Mouse (Mus musculus) lung, embryonic 14.5 days (tissue): ENCODE data around the gene Rtp3. TPM values are rescaled to one million over a fixed set of nuclear protein-coding genes. Genes with fewer than 3 reads are reported as not detected.

ENCODE experiments used
- ATAC-seq: fragments of 200-750 bp; cut with Nextera tagmentation; 2 replicates; pipeline ENCODE4 v1.8.0; 2017; ENCODE audit warnings: mild to moderate bottlenecking, moderate TSS enrichment, moderate library complexity; ENCODE audit not compliant: insufficient read depth
- DNase-seq: peaks from one replicate; pipeline ENCODE4 v3.0.0-alpha.2; 2015
- H3K27ac ChIP-seq: fragments of 300-500 bp; sonication (generic); 2 replicates; pipeline ENCODE4 v1.5.1; 2014; ENCODE audit warnings: low read depth, mild to moderate bottlenecking, moderate library complexity
- H3K27me3 ChIP-seq: fragments of 300-500 bp; sonication (generic); 2 replicates; pipeline ENCODE4 v1.6.1; 2014; ENCODE audit warnings: low read length, control low read depth; ENCODE audit not compliant: insufficient read depth
- H3K36me3 ChIP-seq: fragments of 300-500 bp; sonication (generic); 2 replicates; pipeline ENCODE4 v1.6.1; 2014; ENCODE audit warnings: control low read depth; ENCODE audit not compliant: insufficient read depth
- H3K4me1 ChIP-seq: fragments of 300-500 bp; sonication (generic); 2 replicates; pipeline ENCODE4 v1.6.1; 2014; ENCODE audit warnings: antibody characterized with exemption, control low read depth; ENCODE audit not compliant: insufficient read depth
- H3K4me2 ChIP-seq: fragments of 300-500 bp; sonication (generic); 2 replicates; pipeline ENCODE4 v1.6.1; 2014; ENCODE audit warnings: mild to moderate bottlenecking
- H3K4me3 ChIP-seq: fragments of 300-500 bp; sonication (generic); 2 replicates; pipeline ENCODE4 v1.5.1; 2014; ENCODE audit warnings: low read depth, low read length
- H3K9ac ChIP-seq: fragments of 300-500 bp; sonication (generic); 2 replicates; pipeline ENCODE4 v1.6.1; 2014
- H3K9me3 ChIP-seq: fragments of 300-500 bp; sonication (generic); 2 replicates; pipeline ENCODE4 v1.6.1; 2016; ENCODE audit warnings: low read depth, low read length, control low read depth
- CTCF ChIP-seq: IDR thresholded peaks from 2 replicates; pipeline ENCODE4 v1.5.1; 2016; ENCODE audit warnings: antibody characterized with exemption, low read depth
- WGBS: fragments of 180-500 bp; shearing (Covaris S2); extraction: QIAGEN DNeasy Blood & Tissue Kit; methylation state at CpG from one replicate; pipeline ENCODE4 v1.1.7; 2014; 5-methylcytosine and 5-hydroxymethylcytosine counted together
- polyA plus RNA-seq: library from polyadenylated mRNA; unstranded; fragments of >200 nt; fragmentation: Nextera tagmentation; extraction: Ambion mirVana; gene quantifications from 2 replicates; pipeline ENCODE4 v1.2.1, GENCODE M21; 2014

The Rtp3 gene
- polyA plus RNA-seq, 1 experiment from 2014 or later: 0.41 TPM

- H3K4me2 ChIP-seq: no peak overlapping the region
- no peaks in the 10 kb centered on the region for H3K9me3 ChIP-seq
- TF ChIP-seq CTCF: no peak
- no peaks in the 10 kb centered on the region for H3K4me1 ChIP-seq
- ATAC-seq (no peak), DNase-seq (no peak)
- no peak overlapping the region for H3K27ac ChIP-seq
- H3K27me3 ChIP-seq: no peaks in the 10 kb centered on the region
- no peaks in the 10 kb centered on the region for H3K36me3 ChIP-seq
- WGBS: 68% methylated on average over 4 of the region's 4 CpGs
- no peak overlapping the region for H3K4me3 ChIP-seq
- no peak overlapping the region for H3K9ac ChIP-seq
Observed at GRCm38 (mm10) chr9:110982351-110982750, 8.0 kb downstream of the Rtp3 start.

- H3K27me3 ChIP-seq: no peaks in the 10 kb centered on the region
- no peaks in the 10 kb centered on the region for H3K36me3 ChIP-seq
- ATAC-seq (no peak), DNase-seq (no peak)
- H3K4me1 ChIP-seq: no peaks in the 10 kb centered on the region
- no peak overlapping the region for H3K27ac ChIP-seq
- H3K9me3 ChIP-seq: no peaks in the 10 kb centered on the region
- TF ChIP-seq CTCF: no peak
- H3K4me2 ChIP-seq: no peak overlapping the region
- H3K4me3 ChIP-seq: no peak overlapping the region
- H3K9ac ChIP-seq: no peak overlapping the region
- 89% methylated on average over 11 of the region's 11 CpGs for WGBS
Observed at GRCm38 (mm10) chr9:110979411-110979810, 11.0 kb downstream of the Rtp3 start.

- H3K9ac ChIP-seq: no peak overlapping the region
- no peak for TF ChIP-seq CTCF
- no peak overlapping the region for H3K4me3 ChIP-seq
- no peak overlapping the region for H3K4me2 ChIP-seq
- no peaks in the 10 kb centered on the region for H3K4me1 ChIP-seq
- ATAC-seq: no peak
- H3K36me3 ChIP-seq: no peaks in the 10 kb centered on the region
- WGBS: 68% methylated on average over 2 of the region's 2 CpGs
- H3K27ac ChIP-seq: no peak overlapping the region
- H3K9me3 ChIP-seq: no peaks in the 10 kb centered on the region
- no peaks in the 10 kb centered on the region for H3K27me3 ChIP-seq
- DNase-seq: no peak
Observed at GRCm38 (mm10) chr9:110965910-110966231, 24.5 kb downstream of the Rtp3 start.

GRCm38 (mm10) chr9:110965062-110965909 is 25.1 kb downstream of the Rtp3 start:
- Histone ChIP-seq H3K27ac (no peak overlapping the region), H3K27me3 (no peaks in the 10 kb centered on the region), H3K4me3 (no peak overlapping the region), H3K36me3 (no peaks in the 10 kb centered on the region), H3K4me1 (no peaks in the 10 kb centered on the region), H3K9ac (no peak overlapping the region), H3K9me3 (no peaks in the 10 kb centered on the region), H3K4me2 (no peak overlapping the region)
- 88% methylated on average over 22 of the region's 22 CpGs for WGBS
- DNase-seq (no peak), ATAC-seq (no peak)
- TF ChIP-seq CTCF: no peak

- no peak overlapping the region for H3K9ac ChIP-seq
- no peak overlapping the region for H3K4me2 ChIP-seq
- no peaks in the 10 kb centered on the region for H3K9me3 ChIP-seq
- no peaks in the 10 kb centered on the region for H3K4me1 ChIP-seq
- H3K27me3 ChIP-seq: no peaks in the 10 kb centered on the region
- no peak overlapping the region for H3K4me3 ChIP-seq
- WGBS: 73% methylated on average over 8 of the region's 8 CpGs
- ATAC-seq (no peak), DNase-seq (no peak)
- H3K36me3 ChIP-seq: no peaks in the 10 kb centered on the region
- H3K27ac ChIP-seq: no peak overlapping the region
- no peak for TF ChIP-seq CTCF
Observed at GRCm38 (mm10) chr9:110963566-110964115, 26.7 kb downstream of the Rtp3 start.

- WGBS: 95% methylated on average over 8 of the region's 8 CpGs
- no peak overlapping the region for H3K27ac ChIP-seq
Observed at GRCm38 (mm10) chr9:110961386-110961785, 29.0 kb downstream of the Rtp3 start.

GRCm38 (mm10) chr9:110960230-110961149 is 29.9 kb downstream of the Rtp3 start:
- Histone ChIP-seq H3K4me2 (no peak overlapping the region), H3K36me3 (no peaks in the 10 kb centered on the region), H3K4me3 (no peak overlapping the region), H3K9me3 (no peaks in the 10 kb centered on the region), H3K27ac (no peak overlapping the region), H3K27me3 (no peaks in the 10 kb centered on the region; the same call in 1 of the 2 replicates), H3K9ac (no peak overlapping the region), H3K4me1 (no peaks in the 10 kb centered on the region)
- ATAC-seq (no peak), DNase-seq (no peak)
- TF ChIP-seq CTCF: no peak
- WGBS: 78% methylated on average over 13 of the region's 13 CpGs

More at GRCm38 (mm10) chr9:110961386-110961785, 29.0 kb downstream of the Rtp3 start:
- no peaks in the 10 kb centered on the region for H3K27me3 ChIP-seq
- TF ChIP-seq CTCF: no peak
- ATAC-seq: no peak
- DNase-seq: no peak
- no peak overlapping the region for H3K4me3 ChIP-seq
- H3K36me3 ChIP-seq: no peaks in the 10 kb centered on the region
- H3K9ac ChIP-seq: no peak overlapping the region
- no peak overlapping the region for H3K4me2 ChIP-seq
- H3K4me1 ChIP-seq: no peaks in the 10 kb centered on the region
- H3K9me3 ChIP-seq: no peaks in the 10 kb centered on the region
